Mouse (Mus musculus) kidney, postnatal 25 days (tissue): ENCODE measurements at regions not wholly inside any gene's neighbourhood (a gene's known extent, or its start where the extent isn't known, plus 50 kb on each side); places are given as distances from the start of the nearest gene placed in this dataset.

Experiments used
- DNase-seq, 2 experiments: peaks; one replicate each; pipeline ENCODE4 v3.0.0; 2021; ENCODE audit warnings: mixed read lengths in 2 of 2

GRCm38 (mm10) chr9:26601979-26602378, 131.5 kb upstream of the B3gat1 start:
- DNase-seq, result no peak

GRCm38 (mm10) chr9:26604552-26604951, 129.0 kb upstream of the B3gat1 start:
- no peak for DNase-seq

- no peak for DNase-seq
Observed at GRCm38 (mm10) chr9:26611711-26612437, 121.7 kb upstream of the B3gat1 start.

DNA sequence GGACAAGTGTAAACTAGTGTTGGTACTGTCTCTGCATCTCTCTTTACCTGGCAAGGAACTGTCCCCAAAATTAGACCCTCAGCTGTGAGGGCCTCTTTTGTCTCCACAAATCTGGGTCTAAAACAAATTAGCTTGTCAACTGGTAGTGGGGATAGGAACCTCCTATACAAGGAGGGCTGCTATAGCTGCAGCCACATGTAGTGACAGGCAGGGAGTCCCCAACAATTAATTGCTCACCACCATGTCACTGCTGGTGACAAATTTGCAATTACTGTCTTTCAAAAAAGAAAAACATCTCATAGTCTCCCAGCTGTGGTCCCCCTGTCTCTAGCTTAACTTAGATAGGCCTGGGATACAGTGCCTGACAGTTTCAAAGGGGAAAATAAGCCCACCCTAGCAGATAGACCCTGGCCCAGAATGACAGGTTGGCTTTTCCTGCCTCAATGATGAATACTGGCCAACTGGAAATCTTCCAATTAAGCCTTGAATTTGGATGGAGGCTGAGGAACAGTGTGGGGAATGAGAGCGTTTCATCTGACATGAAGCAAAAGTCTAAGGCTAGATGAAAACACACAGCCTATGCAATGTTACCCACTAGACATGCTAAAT, 110.6 kb upstream of the B3gat1 start:
- DNase-seq, result no peak

- peak; percentile 53 to 78 for DNase-seq
Observed at GRCm38 (mm10) chr9:26625171-26625937, 108.2 kb upstream of the B3gat1 start.

DNA sequence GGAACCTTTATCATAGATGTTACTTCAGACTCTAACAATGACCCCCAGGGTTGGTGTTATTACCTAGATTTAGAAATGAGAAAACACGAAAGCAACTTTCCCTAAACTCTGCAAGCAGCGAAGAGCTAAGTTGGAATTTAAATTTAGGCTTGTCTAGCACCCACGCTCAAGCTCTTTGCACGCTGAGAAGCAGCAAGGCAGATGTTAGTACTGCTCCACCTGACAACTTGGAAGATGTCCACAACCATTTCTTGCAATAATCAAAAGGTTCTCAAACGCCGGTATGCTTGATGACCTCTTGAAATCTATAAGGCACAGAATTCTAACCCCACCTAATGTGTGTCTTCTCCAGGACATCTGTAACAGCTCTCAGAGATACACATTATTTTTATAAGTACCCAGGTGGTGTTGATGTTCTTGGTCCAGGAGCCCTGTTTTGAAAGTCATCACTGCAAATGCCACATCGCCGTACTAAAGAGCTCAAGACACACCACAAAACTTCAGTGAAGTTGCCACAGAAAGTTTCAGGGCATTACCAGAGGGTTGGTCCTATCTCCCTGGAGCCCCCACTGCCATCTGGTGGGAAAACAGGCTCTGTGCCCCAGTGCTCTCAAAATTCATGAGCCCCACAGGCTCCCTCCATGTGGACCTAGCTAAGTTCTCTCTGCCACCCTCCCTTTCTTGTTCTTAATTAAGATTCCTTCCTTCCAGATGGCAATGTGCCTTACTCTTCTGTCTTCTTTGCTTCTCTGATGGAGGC, 100.5 kb upstream of the B3gat1 start:
- no peak for DNase-seq

GRCm38 (mm10) chr9:26635211-26635610, 98.3 kb upstream of the B3gat1 start:
- no peak for DNase-seq

DNA sequence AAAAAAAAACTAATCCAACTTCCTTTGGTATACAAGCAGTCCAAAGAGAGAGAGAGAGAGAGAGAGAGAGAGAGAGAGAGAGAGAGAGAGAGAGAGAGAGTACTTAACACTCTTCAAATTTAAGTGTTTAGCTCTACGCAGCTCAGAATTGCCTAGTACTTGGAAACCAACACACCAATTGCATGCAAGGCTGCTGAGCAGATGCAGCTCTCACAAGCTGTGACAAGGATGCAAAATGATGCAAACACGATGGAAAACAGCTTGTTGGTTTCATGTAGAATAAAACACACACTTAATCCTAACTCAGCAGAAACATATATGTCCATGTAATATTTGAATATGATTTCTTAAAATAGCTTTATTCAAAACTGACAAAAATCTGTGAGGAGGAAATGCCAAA, 94.9 kb upstream of the B3gat1 start:
- no peak for DNase-seq

GRCm38 (mm10) chr9:26642302-26642701, 91.2 kb upstream of the B3gat1 start:
- no peak for DNase-seq

DNA sequence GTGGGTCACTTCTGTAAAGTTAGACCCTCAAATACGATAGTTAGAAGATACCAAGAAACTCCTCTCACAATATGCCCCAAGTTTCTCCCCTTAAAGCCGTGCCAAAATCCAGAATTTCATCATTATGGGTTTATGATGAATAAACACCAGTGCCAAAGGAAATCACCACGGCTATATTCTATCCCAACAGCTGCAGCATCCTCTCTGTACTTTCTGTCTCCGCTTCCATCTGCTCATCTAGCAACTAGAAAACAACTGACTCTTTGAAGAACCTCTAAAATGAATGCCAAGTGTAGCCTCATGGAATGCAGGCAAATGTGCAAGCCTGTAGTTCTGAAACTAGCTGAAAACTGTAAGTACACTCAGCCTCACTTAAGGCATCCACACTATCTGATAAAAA, 90.7 kb upstream of the B3gat1 start:
- no peak for DNase-seq

DNA sequence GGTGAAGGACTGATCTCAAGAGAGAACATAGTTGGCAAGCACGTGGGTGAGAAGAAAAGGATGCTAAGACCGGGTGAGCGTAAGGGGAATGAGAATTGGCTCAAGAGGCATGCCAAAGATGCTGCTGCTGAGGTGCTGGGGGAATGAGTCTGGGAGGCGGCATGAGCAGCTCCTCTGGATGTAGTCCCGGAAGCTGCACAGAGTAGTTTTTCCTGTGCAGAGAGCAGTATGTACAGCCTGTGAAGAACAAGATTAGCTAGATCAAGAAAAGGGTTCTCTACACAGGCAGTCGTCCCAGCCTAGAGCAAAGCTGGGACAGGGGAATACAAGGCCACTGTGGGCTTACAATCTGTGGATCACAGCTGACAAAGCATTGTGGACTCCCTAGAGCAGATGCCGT, 84.0 kb upstream of the B3gat1 start:
- DNase-seq, result no peak

DNA sequence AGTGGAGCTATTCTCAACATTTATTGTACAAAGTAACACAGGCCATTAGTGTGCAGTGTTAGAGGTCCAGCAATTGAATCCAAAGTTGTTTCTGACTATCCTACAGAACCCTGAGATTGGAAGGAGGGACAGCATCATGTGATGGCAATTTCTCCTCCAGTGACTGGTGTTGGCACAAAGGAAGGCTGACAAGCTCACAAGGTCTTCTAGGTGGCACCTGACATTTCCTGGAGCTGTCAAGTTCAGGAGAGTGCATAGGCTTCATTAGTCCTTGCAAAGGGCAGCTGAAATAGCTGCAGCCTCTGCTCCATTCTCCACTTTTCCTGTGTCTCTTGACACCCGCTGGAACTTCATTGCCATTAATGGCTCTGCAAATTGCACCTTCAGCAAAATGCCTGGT, 80.6 kb upstream of the B3gat1 start:
- no peak for DNase-seq

- DNase-seq, result peak in 1 of 2 experiments; percentile 4
Observed at GRCm38 (mm10) chr9:26659366-26659765, 74.2 kb upstream of the B3gat1 start.

DNA sequence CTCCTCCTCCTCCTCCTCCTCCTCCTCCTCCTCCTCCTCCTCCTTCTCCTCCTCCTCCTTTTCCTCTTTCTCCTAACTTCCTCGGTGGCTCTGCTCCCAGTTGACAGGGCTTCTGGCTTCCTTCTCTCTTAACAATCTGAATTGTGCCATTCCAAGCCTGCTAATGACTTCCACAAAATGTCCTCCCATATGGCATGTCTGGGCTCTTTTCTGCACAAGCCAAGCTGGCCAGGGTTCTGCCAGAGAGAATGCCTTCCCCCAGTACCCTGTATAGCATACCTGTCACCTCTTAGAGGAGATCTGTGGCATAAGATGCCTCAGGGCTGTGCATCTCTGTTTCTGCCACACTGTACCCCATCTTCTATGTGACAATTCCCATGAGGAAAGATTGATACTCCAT, 70.0 kb upstream of the B3gat1 start:
- DNase-seq, result no peak

GRCm38 (mm10) chr9:26667835-26668234, 65.7 kb upstream of the B3gat1 start:
- peak in 1 of 2 experiments; percentile 4 for DNase-seq

DNA sequence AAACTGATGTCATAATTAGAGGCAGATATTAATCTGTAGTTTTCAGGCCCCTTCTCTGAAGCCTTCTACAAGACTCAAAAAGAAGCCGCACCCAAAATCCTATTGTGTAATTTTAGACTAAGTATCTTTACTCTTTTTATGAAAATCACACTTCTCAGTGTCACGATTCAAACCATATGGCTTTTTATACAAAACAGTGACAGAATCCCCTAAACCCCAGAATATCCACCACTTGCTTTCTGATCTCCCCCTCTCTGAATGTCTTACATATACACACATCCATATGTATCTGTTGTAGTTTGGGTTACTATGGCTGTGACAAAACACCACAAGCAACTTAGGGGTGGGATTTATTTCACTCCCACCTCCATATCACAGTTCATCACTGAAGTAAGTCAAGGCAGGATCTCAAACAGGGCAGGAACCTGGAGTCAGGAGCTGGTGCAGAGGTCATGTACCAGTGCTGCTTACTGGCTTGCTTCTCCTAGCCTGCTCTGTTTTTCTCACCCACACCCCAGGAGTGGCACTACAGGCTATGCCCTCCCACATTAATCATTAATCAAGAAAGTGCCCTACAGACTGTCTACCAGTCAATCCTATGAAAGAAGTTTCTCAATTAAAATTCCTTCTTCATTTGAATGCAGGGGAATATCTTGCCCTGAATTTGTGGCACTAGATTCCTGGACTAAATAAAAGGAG, 59.3 kb upstream of the B3gat1 start:
- peak; percentile 52 to 74 for DNase-seq

GRCm38 (mm10) chr9:26678288-26678687, 55.2 kb upstream of the B3gat1 start:
- peak; percentile 58 to 76 for DNase-seq

DNA sequence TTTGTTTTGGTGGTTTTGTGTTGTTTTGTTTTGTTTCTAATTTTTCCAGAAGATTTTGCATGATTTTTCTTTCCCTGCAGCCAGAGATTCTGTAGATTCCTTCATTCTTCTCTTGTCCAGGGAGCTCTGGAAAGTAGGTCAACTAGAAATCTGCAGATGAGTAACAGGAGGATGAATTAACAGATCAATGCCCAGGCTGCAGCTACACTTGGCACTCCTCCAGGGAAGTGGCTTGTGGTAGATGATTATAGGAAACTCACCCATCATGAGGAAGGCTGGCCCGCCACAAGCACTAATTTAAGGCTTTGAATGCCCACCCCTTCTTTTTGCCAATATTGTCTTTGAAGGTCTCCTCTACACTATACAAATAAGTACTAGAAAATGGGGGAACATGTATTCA, 52.0 kb upstream of the B3gat1 start:
- peak; percentile 79 to 84 for DNase-seq
